Mouse (Mus musculus) naive thymus-derived CD4-positive, alpha-beta T cell, adult 2 months (primary cell): ENCODE measurements around the gene Plod3.
"Not testable (repeated sequence)": the region's sequence is repeated elsewhere in the genome, so short reads cannot be mapped to it uniquely, and the experiment has no call there.

Experiments
- DNase-seq: peaks from one replicate; pipeline ENCODE4 v3.0.0-alpha.2; 2011; ENCODE audit warnings: low read depth

Plod3 gene

DNA sequence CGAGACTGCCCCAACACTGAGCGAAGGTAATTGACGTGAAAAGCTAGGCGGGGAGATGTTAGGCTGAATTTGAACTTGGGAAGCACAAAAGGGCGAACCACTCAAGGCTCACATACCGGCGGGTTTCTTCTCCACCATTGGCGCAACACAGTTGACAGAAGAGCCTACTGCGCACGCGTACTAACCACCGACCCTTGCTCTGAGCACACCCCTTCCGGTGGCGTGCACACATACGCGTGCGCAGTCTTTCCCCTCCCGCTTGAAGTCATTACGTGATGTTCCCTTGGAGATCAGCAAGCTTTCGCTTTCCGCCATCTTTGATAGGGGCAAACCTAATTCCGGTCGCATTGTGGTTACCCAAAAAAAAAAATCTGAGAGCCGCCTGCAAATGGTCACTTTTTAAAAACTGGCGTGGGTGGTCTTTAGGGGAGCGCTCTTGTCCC lies at the start of gene Plod3:
Gene Plod3 (plus strand): TSS at position 325 of the 443 bp plus-strand sequence.
- DNase-seq = peak; percentile 99

DNA sequence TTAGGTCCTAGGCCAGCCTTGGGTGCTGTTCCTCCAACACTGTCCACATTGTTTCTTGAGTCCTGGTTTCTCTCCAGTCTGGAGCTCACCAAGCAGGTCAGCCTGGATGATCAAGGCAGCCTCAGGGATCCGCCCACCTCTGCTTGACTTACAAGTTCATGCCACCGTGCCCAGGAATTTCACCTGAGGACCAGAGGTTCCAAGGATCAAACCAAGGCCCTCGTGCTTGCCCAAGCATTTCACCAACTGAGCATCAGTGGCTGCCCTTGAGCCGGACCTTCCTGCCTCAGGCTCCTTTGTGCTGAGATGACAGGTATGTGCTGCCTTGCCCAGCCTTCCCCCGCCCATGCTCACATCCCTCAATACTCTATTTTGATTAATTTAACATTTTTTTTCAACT lies 49.2 kb upstream of the Plod3 start:
- no peak for DNase-seq

DNA sequence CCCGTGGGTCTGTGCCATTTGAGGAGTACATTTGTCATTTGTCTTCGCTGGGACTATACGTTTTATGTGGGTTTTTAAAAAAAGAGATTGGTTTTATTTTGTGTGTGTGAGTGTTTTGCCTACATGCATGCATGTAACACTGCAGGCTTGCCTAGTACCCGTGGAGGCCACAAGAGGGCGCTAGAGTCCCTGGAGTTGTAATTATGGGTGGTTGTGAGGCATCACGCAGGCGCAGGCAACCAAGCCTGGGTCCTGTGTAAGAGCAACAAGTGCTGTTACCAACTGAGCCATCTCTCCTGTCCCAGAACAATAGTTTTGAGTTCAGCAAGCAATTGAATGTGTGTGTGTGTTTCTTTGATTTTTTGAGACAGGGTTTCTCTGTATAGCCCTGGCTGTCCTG lies 47.5 kb upstream of the Plod3 start:
- DNase-seq = peak; percentile 35

DNA sequence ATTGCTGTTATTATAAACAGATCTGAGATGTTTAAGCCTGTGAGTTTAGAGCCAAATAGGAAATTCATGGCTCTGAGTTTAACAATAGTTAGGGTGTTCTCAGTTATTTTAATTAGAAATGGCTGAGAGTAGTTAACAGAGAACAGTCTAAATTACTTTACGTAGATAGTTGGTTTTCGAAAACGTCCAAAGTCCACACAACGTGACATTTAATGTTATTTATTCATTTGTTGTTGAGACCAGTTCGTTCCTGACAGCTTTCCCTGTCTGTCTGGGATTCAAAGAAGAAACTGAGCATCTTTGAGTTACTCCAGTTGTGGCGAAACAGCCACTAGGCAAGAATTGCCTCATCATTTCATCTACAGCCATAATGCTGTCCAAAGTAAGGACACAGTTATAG lies 46.8 kb upstream of the Plod3 start:
- not testable (repeated sequence) for DNase-seq

DNA sequence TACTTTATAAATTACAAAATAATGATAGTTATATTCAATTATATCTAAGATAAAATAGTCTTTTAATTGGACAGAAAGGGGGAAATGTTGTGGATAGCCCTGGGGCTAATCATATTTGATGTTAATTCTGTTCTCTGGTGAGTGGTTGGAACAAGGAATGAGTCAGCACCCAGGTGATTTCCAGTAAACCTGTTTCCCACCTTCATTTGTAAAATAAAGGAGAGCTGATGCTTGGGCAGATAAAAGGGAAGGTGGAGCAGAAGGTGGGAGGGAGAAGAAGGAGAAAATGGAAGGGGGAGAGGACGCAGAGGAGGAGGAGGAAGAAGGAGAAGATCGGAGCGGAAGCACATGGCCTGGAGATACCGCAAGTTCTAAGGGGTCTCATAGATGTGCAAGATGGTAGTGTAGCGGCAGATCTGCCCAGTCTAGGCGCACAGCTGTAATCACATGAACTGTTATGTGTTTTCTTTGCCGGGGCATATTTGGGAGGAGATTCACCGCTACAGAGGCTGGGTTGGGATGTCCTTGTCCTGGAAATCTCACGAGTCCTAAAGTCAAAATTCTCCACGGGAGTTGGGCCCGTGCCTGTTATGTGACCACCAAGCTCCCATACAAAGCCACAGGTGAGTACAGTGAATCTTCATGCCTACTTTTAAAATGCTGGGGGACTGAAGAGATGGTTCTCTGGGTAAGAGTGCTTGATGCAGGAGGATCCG lies 45.8 kb upstream of the Plod3 start:
- no peak for DNase-seq

DNA sequence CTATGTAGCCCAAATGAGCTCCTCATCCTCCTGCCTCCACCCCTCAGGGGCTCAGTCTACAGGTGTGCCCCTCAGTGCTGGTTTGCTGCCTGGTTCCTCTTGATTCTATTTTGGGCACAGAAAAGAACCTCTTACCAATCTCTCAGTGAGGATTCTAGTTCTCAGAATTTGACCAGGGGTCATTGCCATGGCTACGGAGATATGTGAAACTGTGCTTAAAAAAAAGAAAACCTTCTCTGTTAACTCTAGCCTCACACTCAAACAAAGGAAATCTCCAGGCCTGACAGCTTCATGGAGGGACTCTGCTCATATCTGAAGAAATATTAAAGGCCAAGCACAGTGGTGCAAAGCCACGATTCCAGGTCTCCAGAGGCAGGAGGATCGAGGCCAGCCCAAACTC lies 44.0 kb upstream of the Plod3 start:
- no peak for DNase-seq

DNA sequence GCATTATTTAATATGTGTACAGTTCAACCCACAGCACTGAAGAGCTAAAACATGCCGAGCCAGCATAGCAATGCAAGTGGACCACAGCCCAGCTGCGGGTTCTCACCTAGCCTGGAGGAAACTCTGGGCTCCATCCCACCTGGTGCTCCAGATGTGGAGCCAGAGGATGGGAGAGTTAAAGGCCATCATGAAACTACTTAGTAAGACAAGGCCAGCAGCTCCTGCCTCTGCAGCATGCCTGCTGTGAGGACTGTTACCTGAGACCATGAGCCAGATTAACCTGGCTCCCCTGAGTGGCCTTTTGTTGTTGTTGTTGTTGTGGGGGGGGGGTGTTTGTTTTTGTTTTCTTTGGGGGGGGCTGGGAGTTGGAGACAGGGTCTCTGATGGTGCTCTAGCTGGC lies 43.4 kb upstream of the Plod3 start:
- DNase-seq = no peak

DNA sequence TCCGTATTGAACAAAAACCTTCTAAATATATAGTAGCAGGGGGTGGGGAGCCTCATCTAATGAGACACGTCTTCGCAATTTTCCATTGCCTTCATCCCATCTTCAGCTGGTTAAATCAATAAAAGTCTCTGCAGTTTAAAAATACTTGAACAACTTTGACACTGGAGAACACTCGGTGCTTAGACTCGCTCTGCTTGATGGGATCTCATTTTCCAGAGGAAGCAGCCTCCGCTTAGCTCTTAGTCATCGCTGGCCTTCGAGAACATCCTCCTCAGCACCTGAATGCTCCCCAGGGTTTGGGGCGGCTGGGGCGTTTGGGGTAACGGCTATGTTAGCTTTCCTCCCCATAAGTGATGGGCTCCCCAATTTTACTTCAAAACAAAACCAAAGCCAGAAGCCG lies 41.7 kb upstream of the Plod3 start:
- DNase-seq = no peak

DNA sequence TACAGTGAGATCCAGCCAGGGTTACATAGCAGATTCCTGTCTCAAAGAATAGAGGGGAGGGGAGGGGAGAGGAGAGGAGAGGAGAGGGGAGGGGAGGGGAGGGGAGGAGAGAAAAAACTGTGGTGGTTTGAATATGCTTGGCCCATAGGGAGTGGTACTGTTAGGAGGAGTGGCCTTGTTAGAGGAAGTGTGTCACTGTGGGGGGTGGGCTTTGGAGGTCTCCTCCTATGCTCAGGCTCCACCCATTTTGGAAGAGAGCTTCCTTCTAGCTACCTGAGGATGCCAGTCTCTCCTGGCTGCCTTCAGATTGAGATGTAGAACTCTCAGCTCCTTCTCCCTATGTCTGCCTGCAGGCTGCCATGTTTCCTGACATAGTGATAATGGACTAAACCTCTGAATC lies 38.9 kb upstream of the Plod3 start:
- no peak for DNase-seq

DNA sequence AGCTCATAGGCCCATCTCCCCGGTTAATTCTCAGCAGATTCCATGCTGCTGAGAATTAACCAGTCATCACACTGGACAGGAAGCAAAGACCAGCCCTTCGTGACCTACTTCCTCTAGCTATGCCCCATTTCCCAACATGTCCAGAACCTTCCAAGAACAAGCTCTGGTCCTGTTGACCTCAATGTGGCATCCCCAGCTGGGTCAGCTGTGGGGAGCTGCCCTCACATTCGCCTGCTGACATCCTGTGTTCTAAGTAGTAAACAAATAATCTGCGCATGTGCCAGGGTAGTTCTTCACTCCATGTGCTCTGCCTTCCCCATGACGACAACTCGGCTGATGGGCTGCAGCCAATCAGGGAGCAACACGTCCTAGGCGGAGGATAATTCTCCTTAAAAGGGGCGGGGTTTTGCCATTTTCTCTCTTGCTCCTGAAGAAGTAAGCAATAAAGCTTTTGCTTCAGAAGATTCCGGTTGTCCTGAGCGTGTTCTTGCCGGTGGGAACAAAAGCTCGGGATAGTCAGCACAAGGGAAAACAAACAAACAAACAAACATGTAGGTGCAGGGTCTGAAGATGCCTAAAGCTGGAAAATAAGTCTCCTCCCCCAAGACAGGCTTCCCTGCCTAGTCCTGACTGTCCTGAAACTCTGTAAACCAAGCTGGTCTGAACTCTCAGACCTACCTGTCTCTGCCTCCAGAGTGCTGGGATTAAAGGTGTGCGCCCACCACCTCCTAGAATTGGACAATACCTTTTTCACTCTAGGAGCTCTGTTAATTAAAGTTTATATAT lies 37.1 kb upstream of the Plod3 start:
- DNase-seq = not testable (repeated sequence)

DNA sequence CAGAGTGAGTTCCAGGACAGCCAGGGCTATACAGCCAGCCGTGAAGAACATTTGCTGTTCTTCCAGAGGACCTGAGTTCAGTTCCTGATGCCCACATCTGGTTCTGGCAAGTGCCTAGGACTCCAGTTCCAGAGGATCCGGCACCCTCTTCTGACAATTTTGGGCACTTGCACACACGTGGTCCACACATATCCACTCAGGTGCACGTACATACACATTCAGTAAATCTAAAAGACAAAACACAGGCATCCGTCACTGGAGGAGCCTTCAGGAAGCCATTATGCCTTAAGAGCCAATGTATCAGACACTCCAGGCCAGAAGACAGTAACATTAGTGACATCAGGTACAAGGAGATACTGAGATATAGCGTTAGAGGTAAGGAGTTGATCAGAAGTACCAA lies 36.3 kb upstream of the Plod3 start:
- DNase-seq = no peak

DNA sequence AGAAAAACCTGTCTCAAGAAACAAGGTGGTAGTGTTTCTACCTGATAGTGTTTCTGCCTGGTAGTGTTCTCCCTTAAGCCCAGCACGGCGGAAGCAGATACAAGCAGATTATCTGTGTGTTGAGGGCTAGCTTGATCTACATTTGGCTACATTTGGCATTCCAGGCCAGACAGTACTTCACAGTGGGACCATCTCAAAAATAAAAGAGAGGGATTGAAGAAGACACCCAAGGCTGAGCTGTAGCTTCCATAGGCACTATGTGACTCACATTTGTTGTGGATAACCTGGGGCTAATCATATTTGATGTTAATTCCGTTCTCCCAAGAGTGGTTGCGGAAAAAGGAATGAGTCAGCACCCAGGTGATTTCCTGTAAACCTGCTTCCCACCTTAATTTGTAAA lies 34.7 kb upstream of the Plod3 start:
- DNase-seq = no peak

DNA sequence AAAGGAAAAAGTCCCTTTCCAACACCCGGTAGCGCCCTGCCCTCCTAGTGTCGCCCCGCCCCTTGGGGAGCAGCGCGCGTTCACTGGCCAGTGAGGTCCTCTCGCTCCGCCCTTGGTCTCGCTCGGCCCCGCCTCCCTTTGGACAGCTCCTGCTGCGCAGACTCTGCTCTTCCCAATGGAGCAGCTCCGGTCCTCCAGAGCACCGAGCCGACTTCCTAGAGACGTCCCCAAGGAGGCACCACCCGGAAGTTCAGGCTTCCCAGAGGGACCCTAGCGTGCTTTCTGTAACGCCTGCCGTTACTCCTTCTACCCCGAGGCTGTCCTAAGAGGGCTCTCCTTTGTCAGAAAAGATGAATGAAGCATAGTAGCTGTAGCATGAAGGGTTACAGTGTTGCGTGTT lies 33.8 kb upstream of the Plod3 start, which contains the start of gene Fis1:
Gene Fis1 (plus strand): TSS at position 261 of the 400 bp plus-strand sequence.
- DNase-seq = peak; percentile 70

DNA sequence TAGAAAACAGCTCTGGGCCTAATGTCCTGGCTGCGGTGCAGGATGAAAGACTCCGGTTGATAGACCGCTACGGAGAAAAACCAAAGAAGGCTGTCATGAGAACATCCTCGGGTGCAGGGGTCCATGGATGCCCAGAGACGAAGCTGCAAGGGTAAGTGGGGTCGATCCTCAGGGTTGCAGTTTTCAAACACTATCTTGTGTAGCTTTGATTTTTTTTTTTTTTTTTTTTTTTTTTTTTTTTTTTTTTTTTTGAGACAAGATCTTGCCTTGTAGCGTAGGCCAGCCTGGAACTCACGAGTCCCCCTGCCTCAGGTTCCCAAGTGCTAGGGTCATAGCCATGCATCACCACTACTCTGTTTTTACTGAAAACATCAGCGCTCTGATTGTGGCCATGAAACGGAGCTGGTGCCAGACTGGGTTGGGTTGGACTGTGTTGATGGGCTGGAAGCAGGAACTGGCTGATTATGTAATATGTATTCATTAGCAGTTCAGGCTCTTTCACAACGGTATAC lies 33.3 kb upstream of the Plod3 start:
- peak; percentile 19 for DNase-seq

DNA sequence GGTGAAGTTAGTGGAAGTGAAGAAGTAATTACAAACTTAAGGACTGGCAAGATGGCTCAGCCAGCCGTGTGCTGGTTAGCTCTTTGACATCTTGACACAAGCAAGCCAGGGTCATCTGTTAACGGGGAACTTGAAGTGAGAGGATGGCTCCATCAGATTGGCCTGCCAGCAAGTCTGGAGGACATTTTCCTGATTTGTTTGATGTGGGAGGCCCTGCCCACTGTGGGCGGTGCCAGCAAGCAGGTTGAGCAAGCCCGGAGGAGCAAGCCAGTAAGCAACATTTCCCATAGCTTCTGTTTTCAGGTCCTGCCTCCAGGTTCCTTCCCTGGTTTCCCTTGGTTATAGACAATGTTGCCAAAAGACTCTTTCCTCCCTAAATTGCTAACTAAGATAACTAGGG lies 31.2 kb upstream of the Plod3 start:
- no peak for DNase-seq

DNA sequence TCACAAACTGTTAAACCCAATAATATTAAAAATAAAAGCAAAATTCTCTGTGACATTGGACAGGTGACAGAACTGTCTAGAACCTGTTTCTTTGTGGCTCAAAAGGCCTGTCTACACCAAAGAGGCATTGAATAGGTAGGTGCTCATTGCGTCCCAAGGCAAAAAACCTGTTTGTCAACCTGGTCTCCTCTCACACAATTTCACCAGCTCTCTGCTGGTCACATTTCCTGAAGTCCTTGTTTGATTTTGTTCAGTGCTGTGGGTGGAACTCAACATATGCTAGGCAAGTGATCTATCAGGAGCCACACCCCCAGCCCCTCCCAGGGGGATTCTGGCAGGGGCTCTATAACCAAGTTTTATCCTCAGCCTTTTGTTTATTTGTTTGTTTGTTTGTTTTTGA lies 29.6 kb upstream of the Plod3 start:
- no peak for DNase-seq

DNA sequence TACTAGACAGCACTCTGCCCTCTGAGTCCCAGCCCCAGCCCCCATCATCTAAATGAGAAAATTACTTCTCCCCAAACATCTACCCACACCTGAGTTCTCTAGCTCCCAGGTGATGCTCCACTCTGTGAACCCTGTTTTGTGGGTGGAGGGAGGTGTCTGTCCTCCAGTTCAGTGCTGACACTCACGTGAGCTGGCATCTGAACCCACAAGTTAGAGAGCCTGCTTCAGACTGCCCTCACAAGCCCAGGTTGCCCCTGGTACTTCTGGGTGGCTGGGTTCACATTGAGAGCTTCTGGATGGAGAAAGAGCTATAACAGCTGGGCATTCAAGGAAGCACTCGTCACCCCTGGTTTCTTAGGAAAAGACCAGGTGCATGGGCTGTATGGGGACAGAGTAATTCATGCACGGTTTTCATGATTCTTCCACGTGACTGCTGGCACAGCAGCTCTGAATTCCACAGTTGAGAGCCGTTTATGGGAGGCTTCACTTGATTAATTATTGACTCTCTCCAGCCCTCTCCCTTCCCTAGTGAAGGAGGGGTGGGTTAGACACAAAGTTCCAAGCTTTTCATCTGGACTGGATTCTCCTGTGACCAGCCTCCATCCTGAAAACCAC lies 27.7 kb upstream of the Plod3 start:
- no peak for DNase-seq

DNA sequence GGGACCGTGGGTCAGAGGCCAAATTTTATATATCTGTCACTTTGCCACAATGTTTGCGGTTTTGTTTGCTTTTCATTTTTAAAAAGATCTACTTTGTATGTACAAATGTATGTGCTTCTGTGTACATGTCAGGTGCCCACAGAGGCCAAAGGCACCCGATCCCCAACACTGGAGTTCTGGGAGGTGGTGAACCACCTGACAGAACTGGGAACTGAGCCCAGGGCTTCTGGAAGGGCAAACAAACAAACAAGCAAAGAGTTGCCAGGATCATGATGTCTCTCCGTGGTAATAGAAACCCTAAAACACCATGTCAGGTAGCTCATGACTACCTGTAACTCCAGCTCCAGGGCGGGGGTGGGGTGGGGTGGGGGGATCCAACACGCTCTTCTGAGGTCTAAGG lies 26.8 kb upstream of the Plod3 start:
- no peak for DNase-seq

DNA sequence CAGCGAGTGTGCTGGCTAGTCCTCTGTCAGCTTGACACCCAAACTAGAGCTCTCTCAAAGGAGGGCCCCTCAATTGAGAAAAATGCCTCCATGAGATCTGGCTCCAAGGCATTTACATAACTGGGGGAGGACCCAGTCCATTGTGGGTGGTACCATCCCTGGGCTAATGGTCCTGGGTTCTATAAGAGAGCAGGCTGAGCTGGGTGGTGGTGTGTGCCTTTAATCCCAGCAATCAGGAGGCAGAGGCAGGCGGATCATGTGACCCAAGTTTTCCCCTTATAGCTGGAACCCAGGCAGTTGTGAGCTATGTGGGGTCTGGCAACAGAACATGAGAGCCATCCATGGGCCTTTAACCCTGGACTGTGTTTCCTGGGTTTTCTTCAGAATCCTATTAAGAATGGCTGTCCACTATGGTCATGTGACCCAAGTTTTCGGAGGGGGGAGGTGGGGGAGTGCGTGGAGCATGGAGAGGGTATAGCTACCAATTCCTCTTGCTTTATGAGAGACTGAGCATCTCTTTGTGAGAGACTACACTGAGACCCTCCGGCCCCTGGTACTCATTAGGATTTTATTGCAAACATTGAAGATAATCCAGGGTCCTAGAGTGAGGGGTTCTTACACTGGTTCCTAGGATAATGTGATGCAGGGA lies 25.4 kb upstream of the Plod3 start:
- DNase-seq = no peak

DNA sequence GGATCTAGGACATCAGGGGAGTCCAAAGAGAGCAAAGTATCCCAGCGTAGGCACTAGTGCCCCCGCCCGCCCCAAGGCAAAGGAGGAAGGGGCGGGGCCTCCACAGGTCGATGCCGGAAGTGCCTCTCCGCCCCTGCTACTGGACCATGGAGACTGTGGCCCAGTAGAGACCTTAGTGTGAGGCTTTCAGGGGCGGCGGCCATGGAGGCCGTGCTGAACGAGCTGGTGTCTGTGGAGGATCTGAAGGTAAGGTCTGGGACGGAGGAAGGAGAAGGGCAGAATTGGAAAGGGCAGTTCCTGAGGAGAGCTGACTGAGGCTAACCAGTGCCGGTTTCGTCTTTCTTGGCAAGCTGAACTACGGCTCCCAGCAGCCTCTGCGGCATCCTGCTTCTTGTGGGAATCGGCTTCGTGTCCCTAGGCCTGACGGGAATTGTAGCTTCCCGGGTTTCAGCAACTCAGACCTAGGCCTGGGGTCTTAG lies 24.8 kb upstream of the Plod3 start:
- DNase-seq = peak; percentile 91

DNA sequence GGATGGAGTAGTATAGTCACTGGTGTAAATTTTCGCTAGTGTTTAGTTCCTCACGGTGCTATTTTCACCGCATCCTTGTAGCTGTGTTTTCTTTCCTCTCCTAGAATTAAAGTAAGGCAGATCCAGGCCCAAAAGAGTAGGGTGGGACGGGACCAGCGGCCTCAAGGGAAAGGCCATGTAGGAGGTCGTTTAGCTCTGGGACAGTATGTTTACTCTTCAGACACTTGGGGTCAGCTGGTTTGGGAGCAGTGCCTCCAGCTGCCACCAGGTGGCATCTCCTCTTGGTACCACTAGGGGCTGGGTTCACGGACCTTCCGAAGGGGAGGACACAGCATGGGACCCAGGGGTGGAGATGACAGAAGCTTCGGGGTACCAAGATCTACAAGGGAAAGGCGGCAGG lies 24.3 kb upstream of the Plod3 start:
- DNase-seq = peak; percentile 85

DNA sequence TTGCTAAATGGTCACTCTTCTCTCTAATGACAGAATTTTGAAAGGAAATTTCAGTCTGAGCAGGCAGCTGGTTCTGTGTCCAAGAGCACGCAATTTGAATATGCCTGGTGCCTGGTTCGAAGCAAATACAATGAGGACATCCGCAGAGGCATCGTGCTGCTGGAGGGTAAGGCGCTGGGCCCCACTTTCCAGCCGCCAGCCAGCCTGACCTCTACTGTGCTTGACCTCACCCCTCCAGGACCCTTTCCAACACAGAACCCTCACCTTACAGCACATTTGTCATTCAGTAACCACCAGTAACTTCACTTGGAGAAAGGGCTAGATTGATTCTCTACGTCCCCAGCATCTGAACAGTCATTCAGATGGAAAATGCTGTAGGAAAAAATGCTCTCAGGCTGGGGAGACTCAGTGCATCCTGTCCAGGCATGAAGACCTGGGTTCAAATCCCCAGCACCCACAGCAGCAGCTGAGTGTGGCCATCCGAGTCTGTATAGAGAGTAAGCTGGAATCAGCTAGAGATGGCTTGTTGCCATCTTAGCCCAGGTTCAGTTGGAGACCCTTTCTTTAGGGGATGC lies 23.8 kb upstream of the Plod3 start:
- DNase-seq = no peak
